Mouse (Mus musculus): ENCODE measurements around the gene Aldh16a1. TPM values are rescaled to one million over a fixed set of nuclear protein-coding genes. Genes with fewer than 3 reads are reported as not detected.
A peak's percentile ranks its signal among the peaks of the same experiment; 100 is the strongest.
"Not testable (repeated sequence)": the region's sequence is repeated elsewhere in the genome, so short reads cannot be mapped to it uniquely, and the experiment has no call there.

The Aldh16a1 gene
- polyA plus RNA-seq, 1 experiment from 2014 or later = 65.3 TPM

DNA sequence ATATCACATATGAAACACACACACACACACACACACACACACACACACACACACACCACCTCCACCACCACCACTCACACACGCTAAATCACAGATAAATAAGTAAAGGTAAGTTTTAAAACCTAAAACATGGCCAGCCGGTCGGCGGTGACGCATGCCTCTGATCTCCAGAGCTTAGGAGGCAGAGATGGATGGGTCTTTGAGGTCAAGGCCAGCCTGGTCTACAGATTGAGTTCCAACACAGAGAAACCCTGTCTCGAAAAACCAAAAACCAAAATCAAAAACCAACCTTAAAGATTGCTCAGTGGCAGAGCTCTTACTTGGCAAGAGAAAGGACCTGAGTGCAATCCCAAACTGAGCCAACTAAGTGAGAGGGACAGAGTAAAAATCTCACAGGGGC is 54.3 kb downstream of the Aldh16a1 start:
- DNase-seq (ENCODE audit: low spot score) = no peak
- H3K27ac ChIP-seq (replicated peaks) = no peak overlapping the region
- H3K4me1 ChIP-seq = peaks cover 26% of the 10 kb centered on the region
- H3K9me3 ChIP-seq = no peaks in the 10 kb centered on the region
- no peaks in the 10 kb centered on the region for H3K36me3 ChIP-seq (replicated peaks)
- H3K27me3 ChIP-seq (replicated peaks; ENCODE audit: low read depth, poor library complexity, severe bottlenecking) = no peaks in the 10 kb centered on the region
- no peak overlapping the region for H3K4me3 ChIP-seq
- WGBS = 93% methylated on average over 6 of the region's 6 CpGs

DNA sequence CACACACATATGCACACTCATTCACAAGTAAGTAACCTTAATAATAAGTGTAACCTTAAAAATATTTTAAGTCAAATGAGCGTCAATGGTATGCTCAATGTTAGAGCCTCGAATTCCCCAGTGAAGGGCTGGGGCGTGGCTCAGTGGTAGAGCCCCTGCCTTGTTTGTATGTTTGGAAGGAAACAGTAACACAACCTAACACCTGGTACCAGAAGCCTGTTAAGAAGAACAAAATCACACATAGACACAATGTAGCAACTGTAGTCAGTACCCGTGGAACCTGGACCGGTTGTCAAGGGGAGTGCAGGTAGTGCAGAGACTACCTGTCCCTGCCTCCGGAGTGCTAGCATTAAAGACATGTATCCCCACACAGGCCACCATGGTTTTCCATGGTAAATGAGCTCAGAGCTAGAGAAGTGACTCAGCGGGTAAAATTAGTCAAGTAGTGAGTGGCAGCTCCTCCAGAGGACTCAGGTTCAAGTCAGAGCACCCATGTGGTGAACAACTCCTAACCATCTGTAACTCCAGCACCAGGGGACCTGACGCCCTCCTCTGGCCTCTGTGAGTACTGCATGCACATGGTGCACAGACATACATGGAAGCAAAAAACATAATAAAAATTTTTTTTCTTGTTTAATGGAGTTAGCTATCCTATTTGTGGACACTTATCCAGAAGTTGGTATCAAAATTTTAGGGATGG is 55.7 kb downstream of the Aldh16a1 start:
- 87% methylated on average over 8 of the region's 8 CpGs for WGBS
- Histone ChIP-seq H3K27me3 (replicated peaks; ENCODE audit: low read depth, poor library complexity, severe bottlenecking) (no peaks in the 10 kb centered on the region), H3K36me3 (replicated peaks) (no peaks in the 10 kb centered on the region), H3K9me3 (no peaks in the 10 kb centered on the region), H3K27ac (replicated peaks) (no peak overlapping the region), H3K4me3 (no peak overlapping the region), H3K4me1 (peaks cover 31% of the 10 kb centered on the region)
- no peak for DNase-seq (ENCODE audit: low spot score)

DNA sequence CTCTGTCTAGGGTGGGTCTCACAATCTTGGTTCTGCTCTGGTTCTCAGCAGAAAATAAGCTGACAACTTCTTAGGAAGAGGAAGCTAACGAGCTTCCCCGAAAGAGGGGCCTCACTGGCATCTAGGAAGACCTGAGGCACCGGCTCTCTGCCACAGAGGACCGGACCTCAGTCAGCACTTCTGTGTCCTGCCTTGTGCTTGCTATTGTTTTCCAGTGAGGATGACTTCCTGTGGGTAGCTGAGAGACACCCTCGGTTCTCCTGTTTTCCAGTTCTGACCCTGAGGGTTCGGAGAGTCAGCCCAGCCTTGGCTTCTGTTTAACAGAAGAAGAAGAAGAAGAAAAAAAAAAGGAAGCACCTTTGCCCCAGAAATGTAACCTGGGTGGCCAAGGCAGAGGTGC is 56.9 kb downstream of the Aldh16a1 start:
- H3K27ac ChIP-seq (replicated peaks) = no peak overlapping the region
- no peak overlapping the region for H3K4me3 ChIP-seq
- H3K9me3 ChIP-seq = no peaks in the 10 kb centered on the region
- H3K4me1 ChIP-seq = peaks cover 29% of the 10 kb centered on the region
- WGBS = 54% methylated on average over 6 of the region's 6 CpGs
- H3K36me3 ChIP-seq (replicated peaks) = no peaks in the 10 kb centered on the region
- H3K27me3 ChIP-seq (replicated peaks; ENCODE audit: low read depth, poor library complexity, severe bottlenecking) = no peaks in the 10 kb centered on the region
- DNase-seq (ENCODE audit: low spot score) = no peak

DNA sequence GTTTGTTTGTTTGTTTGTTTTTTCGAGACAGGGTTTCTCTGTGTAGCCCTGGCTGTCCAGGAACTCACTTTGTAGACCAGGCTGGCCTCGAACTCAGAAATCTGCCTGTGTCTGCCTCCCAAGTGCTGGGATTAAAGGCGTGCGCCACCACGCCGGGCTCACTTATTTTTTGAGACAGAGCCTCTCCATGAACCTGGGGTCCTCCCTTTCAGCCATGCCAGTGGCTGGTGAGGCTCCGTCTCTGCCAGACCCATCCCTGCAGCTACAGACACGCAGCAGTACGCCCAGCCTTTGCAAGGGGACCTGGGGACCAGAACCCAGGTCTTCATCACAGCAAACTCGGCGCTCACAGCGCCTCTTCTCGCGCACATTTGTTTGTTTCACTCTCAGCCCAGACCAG is 58.4 kb downstream of the Aldh16a1 start:
- not testable (repeated sequence) for H3K27ac ChIP-seq (replicated peaks); H3K36me3 ChIP-seq (replicated peaks); DNase-seq (ENCODE audit: low spot score); H3K27me3 ChIP-seq (replicated peaks; ENCODE audit: low read depth, poor library complexity, severe bottlenecking); H3K9me3 ChIP-seq; H3K4me3 ChIP-seq
- 93% methylated on average over 14 of the region's 14 CpGs for WGBS
- peaks cover 37% of the 10 kb centered on the region for H3K4me1 ChIP-seq

DNA sequence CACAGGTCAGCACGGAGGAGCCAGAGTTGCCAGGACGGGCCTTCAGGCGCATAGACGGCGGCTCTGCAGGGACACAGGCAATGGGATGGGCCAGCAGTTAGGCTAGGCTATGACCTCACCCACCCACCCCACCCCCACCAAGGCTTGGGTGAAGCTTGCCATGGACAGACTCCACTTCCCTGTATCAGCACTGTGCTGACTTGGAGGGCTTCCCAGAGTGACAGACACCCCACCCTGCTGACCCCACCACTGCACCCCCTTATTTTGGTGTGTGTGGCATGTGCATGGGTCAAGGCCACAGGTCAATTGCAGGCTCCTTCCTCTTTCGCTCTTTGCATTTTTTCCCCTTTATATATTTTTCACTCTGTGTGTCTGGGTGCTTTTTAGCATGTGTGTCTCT is 59.0 kb downstream of the Aldh16a1 start:
- 0 out of 2 replicates have a peak overlapping the region, but pooled peaks have one; percentile 4 for H3K27ac ChIP-seq (replicated peaks)
- 84% methylated on average over 6 of the region's 6 CpGs for WGBS

DNA sequence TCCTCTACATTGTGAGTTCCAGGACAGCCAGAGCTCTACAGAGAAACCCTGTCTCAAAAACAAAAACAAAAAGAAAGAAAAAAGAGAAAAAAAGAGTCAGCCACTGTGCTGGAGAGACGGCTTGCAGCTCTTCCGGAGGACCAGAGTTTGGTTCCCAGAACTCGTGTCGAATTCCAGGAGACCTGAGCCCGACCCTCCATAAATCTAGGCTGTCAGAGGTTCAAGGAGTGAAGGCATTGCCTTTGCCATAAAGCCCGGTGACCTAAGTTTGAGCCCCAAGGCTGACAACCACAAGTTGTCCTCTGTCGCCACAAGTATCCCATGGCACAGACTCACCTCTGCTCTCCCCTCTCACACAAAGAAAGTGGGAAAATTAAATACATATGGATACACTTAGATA is 60.3 kb downstream of the Aldh16a1 start:
- Histone ChIP-seq H3K27ac (replicated peaks) (peak overlapping the region; percentile 86), H3K4me3 (peak overlapping the region; percentile 24; the same call in 1 of the 2 replicates), H3K36me3 (replicated peaks) (peaks cover 11% of the 10 kb centered on the region), H3K4me1 (peaks cover 48% of the 10 kb centered on the region), H3K27me3 (replicated peaks; ENCODE audit: low read depth, poor library complexity, severe bottlenecking) (no peaks in the 10 kb centered on the region), H3K9me3 (no peaks in the 10 kb centered on the region)
- 47% methylated on average over 7 of the region's 7 CpGs for WGBS
- no peak for DNase-seq (ENCODE audit: low spot score)

More for the DNA sequence above, 59.0 kb downstream of the Aldh16a1 start:
- Histone ChIP-seq H3K9me3 (no peaks in the 10 kb centered on the region), H3K36me3 (replicated peaks) (peaks cover 3% of the 10 kb centered on the region), H3K4me1 (peaks cover 43% of the 10 kb centered on the region), H3K27me3 (replicated peaks; ENCODE audit: low read depth, poor library complexity, severe bottlenecking) (no peaks in the 10 kb centered on the region), H3K4me3 (peak overlapping the region; percentile 11; the same call in 1 of the 2 replicates)
- no peak for DNase-seq (ENCODE audit: low spot score)

DNA sequence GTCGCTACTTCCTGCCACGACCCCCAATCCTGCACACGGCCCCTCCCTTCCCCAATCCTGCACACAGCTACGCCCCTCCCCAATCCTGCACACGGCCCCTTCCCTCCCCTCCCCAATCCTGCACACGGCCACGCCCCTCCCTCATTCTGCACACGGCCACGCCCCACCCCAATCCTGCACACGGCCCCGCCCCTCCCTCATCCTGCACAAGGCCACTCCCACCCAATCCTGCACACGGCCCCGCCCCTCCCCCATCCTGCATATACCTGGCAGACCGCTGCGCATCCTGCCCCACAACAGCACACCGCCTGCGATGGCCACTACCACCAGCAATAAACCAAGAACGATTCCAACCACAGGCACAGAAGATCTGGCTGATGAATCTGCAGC is 60.9 kb downstream of the Aldh16a1 start:
- Histone ChIP-seq H3K4me1 (peaks cover 48% of the 10 kb centered on the region), H3K4me3 (peak overlapping the region; percentile 24; the same call in 1 of the 2 replicates), H3K9me3 (no peaks in the 10 kb centered on the region), H3K27me3 (replicated peaks; ENCODE audit: low read depth, poor library complexity, severe bottlenecking) (no peaks in the 10 kb centered on the region), H3K27ac (replicated peaks) (peak overlapping the region; percentile 86), H3K36me3 (replicated peaks) (peaks cover 15% of the 10 kb centered on the region)
- peak; percentile 74 for DNase-seq (ENCODE audit: low spot score)
- WGBS = 31% methylated on average over 18 of the region's 18 CpGs

DNA sequence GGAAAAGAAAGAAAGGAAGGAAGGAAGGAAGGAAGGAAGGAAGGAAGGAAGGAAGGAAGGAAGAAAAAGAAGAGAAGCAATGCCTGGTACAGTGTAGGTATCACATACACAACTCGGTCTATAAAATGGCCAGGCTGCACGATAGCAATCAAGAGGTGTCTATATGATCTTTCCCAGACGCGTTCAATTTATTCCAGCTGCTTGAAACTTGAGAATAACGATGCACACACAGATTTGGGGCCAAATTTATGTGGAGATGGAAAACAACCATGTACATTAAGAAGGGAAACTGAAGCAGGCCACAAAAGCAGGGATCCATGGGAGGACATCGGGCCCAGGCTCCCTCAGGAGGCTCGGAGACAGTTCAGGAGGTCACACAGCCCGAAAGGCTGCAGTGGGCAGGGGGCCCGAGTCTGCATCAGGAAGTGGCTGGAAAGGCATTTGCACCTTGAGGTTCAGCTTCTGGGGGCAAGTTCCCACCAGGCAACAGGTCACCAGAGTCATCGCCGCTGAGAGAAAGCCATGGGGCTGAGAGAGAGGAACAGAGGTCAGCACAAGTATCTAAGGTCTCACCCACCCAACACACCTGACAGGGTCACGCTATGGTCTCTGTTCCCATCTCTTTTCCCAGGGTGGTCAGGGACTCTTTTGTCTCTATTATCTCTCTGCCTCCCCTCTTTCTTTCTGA is 61.4 kb downstream of the Aldh16a1 start:
- no peaks in the 10 kb centered on the region for H3K9me3 ChIP-seq
- no peaks in the 10 kb centered on the region for H3K27me3 ChIP-seq (replicated peaks; ENCODE audit: low read depth, poor library complexity, severe bottlenecking)
- WGBS = 38% methylated on average over 12 of the region's 12 CpGs
- DNase-seq (ENCODE audit: low spot score) = peak; percentile 46
- peak overlapping the region; percentile 24; the same call in 1 of the 2 replicates for H3K4me3 ChIP-seq
- H3K36me3 ChIP-seq (replicated peaks) = peaks cover 20% of the 10 kb centered on the region
- H3K27ac ChIP-seq (replicated peaks) = peak overlapping the region; percentile 86
- peaks cover 48% of the 10 kb centered on the region for H3K4me1 ChIP-seq

DNA sequence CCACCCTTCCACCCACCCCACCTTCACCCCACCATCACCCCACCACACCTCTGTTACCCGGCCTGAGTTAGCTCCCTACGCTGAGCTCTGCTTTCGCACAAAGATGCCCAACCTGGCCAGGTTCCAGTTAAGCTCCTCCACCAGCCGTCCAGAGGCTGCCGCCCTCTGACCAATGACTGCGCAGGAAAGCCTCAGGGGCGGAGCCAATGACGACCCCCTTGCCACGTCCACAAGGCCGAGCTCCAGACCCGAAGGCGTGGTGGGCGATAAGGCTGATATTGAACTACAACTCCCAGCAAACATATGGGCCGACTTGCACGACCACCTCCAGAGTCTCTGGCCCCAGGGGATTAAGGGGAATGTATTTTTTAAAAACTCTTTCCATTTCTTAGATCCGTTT is 62.3 kb downstream of the Aldh16a1 start, which contains the start of gene Rcn3:
Gene Rcn3, minus strand, starts transcription at position 174 of the 400 bp plus-strand sequence.
- Histone ChIP-seq H3K27ac (replicated peaks) (peak within 1 kb of the TSS; percentile 90), H3K27me3 (replicated peaks; ENCODE audit: low read depth, poor library complexity, severe bottlenecking) (no peaks in the 10 kb centered on the region), H3K36me3 (replicated peaks) (peaks cover 30% of the 10 kb centered on the region), H3K4me3 (peak within 1 kb of the TSS; percentile 76), H3K4me1 (peaks cover 48% of the 10 kb centered on the region), H3K9me3 (no peaks in the 10 kb centered on the region)
- peak; percentile 97 for DNase-seq (ENCODE audit: low spot score)
- under 1% methylated on average over 16 of the region's 16 CpGs for WGBS

DNA sequence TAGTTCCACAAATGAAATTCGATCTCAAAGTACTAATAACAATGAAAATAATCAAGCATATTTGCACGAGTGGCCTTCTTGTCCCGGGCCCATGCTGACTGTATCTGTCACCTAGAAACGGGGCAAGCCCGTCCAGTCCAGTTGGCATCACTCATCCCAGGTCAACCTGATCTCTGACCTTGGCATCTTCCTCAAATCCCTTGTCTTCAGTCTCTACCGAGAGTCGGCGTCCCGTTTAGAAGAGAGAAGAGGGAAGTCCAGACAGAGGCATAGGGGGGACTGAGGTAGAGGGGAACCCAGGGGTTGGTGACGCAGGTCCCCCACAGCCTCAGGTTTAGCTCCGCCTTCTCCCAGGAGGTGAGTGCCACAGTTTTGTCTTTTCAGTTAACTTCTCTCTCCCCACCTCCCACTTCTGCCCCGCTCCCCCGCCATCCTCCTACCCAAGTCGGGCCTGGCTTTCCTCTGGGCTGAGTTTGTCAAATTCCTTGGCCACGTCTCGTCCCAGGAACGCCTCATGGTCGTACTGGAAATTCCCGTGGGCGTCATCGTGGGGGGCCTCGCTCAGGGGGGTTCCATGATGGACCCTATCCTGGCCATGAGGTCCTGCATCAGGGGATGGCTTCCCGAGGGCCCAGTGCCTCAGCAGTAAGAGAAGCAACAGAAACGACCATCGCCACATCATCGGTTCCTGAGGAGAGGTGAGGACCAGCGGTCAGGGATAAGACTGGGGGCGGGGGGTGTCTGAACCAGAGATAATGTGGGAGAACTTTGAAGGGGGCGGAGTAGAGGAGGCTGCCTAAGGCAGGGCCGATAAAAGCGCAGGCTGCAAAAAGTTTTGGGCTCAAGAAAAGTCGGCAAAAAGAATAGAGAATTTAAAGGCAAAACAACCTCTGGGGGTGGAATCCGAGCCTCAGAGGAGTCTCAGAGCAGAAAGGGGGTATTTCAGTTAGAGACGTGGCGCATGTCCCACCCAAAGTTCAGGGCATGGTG is 63.1 kb downstream of the Aldh16a1 start:
- Histone ChIP-seq H3K36me3 (replicated peaks) (peaks cover 37% of the 10 kb centered on the region), H3K27ac (replicated peaks) (peak overlapping the region; percentile 90), H3K27me3 (replicated peaks; ENCODE audit: low read depth, poor library complexity, severe bottlenecking) (no peaks in the 10 kb centered on the region), H3K4me3 (peak overlapping the region; percentile 76), H3K9me3 (no peaks in the 10 kb centered on the region), H3K4me1 (peaks cover 48% of the 10 kb centered on the region)
- WGBS = 14% methylated on average over 35 of the region's 35 CpGs
- DNase-seq (ENCODE audit: low spot score) = peak; percentile 60
